Mouse (Mus musculus) brain, embryonic 14.5 days (tissue): ENCODE results near the gene Strip1.

Source experiments
- CTCF ChIP-seq: fragments of 200-500 bp; IDR thresholded peaks from 2 replicates; pipeline ENCODE4 v1.5.1; 2012; ENCODE audit warnings: inconsistent platforms, mild to moderate bottlenecking, moderate library complexity, borderline replicate concordance; ENCODE audit not compliant: insufficient read depth, insufficient read length; ENCODE audit errors: extremely low read depth
- POLR2A ChIP-seq: fragments of 200-500 bp; IDR thresholded peaks from 2 replicates; pipeline ENCODE4 v1.6.1; 2012; ENCODE audit warnings: mild to moderate bottlenecking, inconsistent platforms, borderline replicate concordance; ENCODE audit not compliant: poor library complexity, insufficient read depth, insufficient read length, severe bottlenecking; ENCODE audit errors: extremely low read depth

DNA sequence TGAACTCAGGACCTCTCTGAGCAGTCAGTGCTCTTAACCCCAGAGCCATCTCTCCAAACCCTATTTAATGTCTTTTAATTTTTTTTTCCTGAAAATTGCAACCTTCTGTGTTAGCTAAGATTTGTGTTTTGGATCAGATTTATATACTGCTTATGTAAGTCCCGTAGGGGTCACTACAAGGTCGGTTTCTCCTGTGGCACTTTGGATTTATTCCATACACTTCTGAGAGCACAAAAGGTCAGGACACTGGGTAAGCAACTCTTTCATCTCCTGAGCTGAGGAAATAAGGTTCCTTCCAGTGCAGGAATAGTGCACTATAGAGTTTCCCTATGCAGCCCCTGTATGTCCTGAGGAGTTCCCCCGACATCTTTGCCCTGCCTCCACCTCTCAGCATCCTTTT lies 24.0 kb upstream of the Strip1 start:
- TF ChIP-seq CTCF (no peak), POLR2A (no peak)
